Mouse (Mus musculus) ES-Bruce4 (cell line): ENCODE data around the gene Pyroxd1. TPM values are rescaled to one million over a fixed set of nuclear protein-coding genes. Genes with fewer than 3 reads are reported as not detected.

ENCODE experiments used
- H3K27ac ChIP-seq: 2 replicates; pipeline ENCODE4 v1.5.1; 2012; ENCODE audit warnings: low read length, inconsistent platforms; ENCODE audit not compliant: insufficient read depth
- H3K27me3 ChIP-seq: 2 replicates; pipeline ENCODE4 v1.6.1; 2012; ENCODE audit warnings: mild to moderate bottlenecking, low read length, inconsistent platforms; ENCODE audit not compliant: control insufficient read depth, poor library complexity, insufficient read depth, severe bottlenecking
- H3K36me3 ChIP-seq: 2 replicates; pipeline ENCODE4 v1.6.1; 2012; ENCODE audit warnings: inconsistent platforms, mild to moderate bottlenecking, low read length, moderate library complexity; ENCODE audit not compliant: control insufficient read depth, poor library complexity, insufficient read depth, severe bottlenecking
- H3K4me1 ChIP-seq: one replicate; pipeline ENCODE4 v1.8.1; 2011; ENCODE audit warnings: low read length; ENCODE audit not compliant: control insufficient read depth, insufficient read depth
- H3K4me3 ChIP-seq: 2 replicates; pipeline ENCODE4 v1.5.1; 2011; ENCODE audit warnings: low read depth, mild to moderate bottlenecking, low read length
- H3K9ac ChIP-seq: 2 replicates; pipeline ENCODE4 v1.6.1; 2012; ENCODE audit warnings: low read depth, mild to moderate bottlenecking, inconsistent platforms; ENCODE audit not compliant: poor library complexity, severe bottlenecking
- H3K9me3 ChIP-seq: replicated peaks from 2 replicates; pipeline ENCODE4 v1.6.1; 2012; ENCODE audit warnings: mild to moderate bottlenecking, low read length, inconsistent platforms; ENCODE audit not compliant: control insufficient read depth, poor library complexity, insufficient read depth, severe bottlenecking
- CTCF ChIP-seq: IDR thresholded peaks from one replicate; pipeline ENCODE4 v1.8.1; 2011; ENCODE audit warnings: low read depth, low read length
- EP300 ChIP-seq: IDR thresholded peaks from 2 replicates; pipeline ENCODE4 v1.6.1; 2011; ENCODE audit warnings: low read depth, low read length; ENCODE audit not compliant: insufficient read depth
- POLR2A ChIP-seq: IDR thresholded peaks from one replicate; pipeline ENCODE4 v1.8.1; 2011; ENCODE audit warnings: low read length; ENCODE audit not compliant: insufficient read depth
- polyA plus RNA-seq: library from polyadenylated mRNA; stranded (reverse); fragments of >200 nt; gene quantifications from 2 replicates; pipeline ENCODE4 v1.2.4, GENCODE M21; 2011; ENCODE audit warnings: low read depth; ENCODE audit not compliant: missing spikeins, insufficient read depth, insufficient read length

Gene Pyroxd1
- polyA plus RNA-seq, 1 experiment = 9.9 TPM

DNA sequence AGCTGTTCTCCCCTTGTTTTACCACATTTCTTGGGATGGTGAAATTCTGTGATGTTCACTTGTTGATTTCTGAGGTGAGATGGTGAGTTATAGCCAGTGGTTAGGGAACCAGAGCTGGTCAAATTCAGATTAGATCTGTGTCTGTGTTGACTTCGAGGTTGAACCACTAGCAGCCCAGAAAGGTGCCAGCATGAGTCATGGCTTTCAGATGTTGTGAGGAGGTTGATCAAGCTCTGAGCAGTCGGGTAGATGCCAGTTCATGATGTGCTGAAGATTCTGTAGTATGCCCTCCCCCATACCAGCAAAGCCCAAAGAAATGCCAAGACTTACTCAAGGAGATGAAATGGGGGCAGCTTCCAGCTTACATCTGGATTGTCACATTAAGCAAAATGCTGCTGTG lies 43.6 kb downstream of the Pyroxd1 start:
- no peak overlapping the region for H3K4me3 ChIP-seq
- TF ChIP-seq CTCF = no peak
- no peak for TF ChIP-seq EP300
- no peak for TF ChIP-seq POLR2A
- H3K9me3 ChIP-seq = no peaks in the 10 kb centered on the region
- peaks cover 11% of the 10 kb centered on the region; the same call in 1 of the 2 replicates for H3K36me3 ChIP-seq
- H3K9ac ChIP-seq = no peak overlapping the region
- no peaks in the 10 kb centered on the region for H3K4me1 ChIP-seq
- H3K27ac ChIP-seq = no peak overlapping the region
- no peaks in the 10 kb centered on the region for H3K27me3 ChIP-seq

DNA sequence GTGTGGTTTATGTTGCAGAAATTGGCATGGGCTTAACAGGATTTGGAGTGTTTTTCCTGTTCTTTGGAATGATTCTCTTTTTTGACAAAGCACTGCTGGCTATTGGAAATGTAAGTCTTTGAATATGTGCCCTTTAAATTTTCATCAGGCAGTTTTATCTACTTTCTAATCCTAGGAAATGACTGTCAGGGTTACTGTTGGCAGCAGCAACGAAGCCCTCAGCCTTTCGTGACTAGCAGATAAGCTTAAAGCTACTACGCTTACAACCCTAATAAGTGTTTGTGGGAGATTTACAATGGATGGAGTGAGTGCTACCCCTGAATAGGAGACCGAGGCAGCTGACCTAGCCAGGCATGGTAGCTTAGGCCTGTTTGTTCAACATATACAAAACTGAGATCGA lies 46.9 kb downstream of the Pyroxd1 start:
- no peaks in the 10 kb centered on the region for H3K4me1 ChIP-seq
- no peaks in the 10 kb centered on the region for H3K27me3 ChIP-seq
- TF ChIP-seq EP300 = no peak
- no peak for TF ChIP-seq CTCF
- no peaks in the 10 kb centered on the region for H3K9me3 ChIP-seq
- no peak overlapping the region for H3K4me3 ChIP-seq
- peaks cover 31% of the 10 kb centered on the region for H3K36me3 ChIP-seq
- H3K27ac ChIP-seq = no peak overlapping the region
- no peak overlapping the region for H3K9ac ChIP-seq

DNA sequence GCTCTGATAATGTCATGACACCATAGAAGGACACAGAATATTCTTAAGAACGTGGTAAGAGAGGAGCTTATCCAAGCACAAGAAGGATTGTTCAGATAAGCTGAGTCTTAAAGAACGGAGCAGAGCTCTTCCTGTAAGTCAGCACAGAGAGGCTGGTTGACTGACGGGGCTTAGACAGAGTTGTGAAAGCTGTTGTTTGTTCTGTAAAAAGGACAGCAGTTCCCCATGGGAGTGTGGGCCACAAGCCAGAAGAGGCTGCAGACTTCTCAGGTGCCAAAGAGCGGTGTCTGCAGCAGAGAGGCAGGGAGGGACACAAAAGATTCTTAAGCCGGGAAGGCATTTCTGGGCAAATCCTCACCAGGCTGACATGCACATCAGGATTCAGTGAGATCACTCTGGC lies 49.2 kb downstream of the Pyroxd1 start:
- Histone ChIP-seq H3K9me3 (no peaks in the 10 kb centered on the region), H3K36me3 (peaks cover 31% of the 10 kb centered on the region)
- TF ChIP-seq EP300 (no peak), POLR2A (no peak), CTCF (no peak)

DNA sequence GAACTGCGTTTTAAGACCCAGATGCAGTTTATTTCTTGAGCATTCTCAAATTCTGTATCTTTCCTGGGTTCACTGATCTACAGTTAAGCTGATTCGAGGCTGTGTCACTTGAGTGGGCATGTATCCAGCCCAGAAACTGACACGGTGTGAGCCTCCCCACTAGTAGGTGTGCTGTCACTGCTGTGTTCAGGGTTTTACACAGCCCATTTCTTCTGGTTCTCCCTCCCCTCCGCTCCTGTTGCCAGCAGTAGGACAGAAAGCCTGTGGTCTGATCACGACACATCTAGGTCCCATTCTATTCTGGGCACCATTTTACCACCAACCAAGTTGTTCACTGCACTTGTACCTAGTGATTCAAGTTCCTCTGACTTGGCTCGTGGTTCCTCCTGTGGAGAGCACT lies 50.3 kb downstream of the Pyroxd1 start:
- peaks cover 34% of the 10 kb centered on the region for H3K36me3 ChIP-seq

More for the DNA sequence above, 49.2 kb downstream of the Pyroxd1 start:
- Histone ChIP-seq H3K9ac (no peak overlapping the region), H3K27me3 (no peaks in the 10 kb centered on the region), H3K4me3 (no peak overlapping the region), H3K27ac (no peak overlapping the region), H3K4me1 (no peaks in the 10 kb centered on the region)

DNA sequence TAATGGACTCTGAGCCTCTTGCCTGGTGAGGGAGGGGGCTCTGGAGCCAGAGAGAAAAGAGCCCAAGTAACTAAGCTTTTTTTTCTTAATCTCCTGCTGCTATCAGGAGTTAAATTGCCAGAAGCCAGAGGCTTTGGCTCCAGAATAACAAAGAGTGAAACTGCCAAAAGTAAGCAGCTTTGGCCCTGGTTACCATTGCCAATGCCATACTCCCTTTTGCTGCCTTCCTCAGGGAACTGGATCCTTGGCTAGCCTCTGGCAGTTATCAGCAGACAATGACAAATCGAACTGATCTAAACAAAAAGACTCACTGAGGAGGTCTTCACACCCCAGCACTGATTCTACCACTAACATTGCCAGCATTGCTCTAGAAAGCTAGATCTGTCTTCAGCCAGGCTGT lies 65.7 kb downstream of the Pyroxd1 start:
- Histone ChIP-seq H3K4me3 (no peak overlapping the region), H3K9me3 (no peaks in the 10 kb centered on the region), H3K9ac (no peak overlapping the region), H3K4me1 (no peaks in the 10 kb centered on the region), H3K36me3 (no peaks in the 10 kb centered on the region), H3K27ac (no peak overlapping the region), H3K27me3 (no peaks in the 10 kb centered on the region)
- TF ChIP-seq EP300 (no peak), CTCF (no peak), POLR2A (no peak)

More for the DNA sequence above, 50.3 kb downstream of the Pyroxd1 start:
- H3K4me3 ChIP-seq = no peak overlapping the region
- no peaks in the 10 kb centered on the region for H3K9me3 ChIP-seq
- H3K9ac ChIP-seq = no peak overlapping the region
- H3K27ac ChIP-seq = no peak overlapping the region
- TF ChIP-seq EP300 (no peak), CTCF (no peak), POLR2A (no peak)
- no peaks in the 10 kb centered on the region for H3K4me1 ChIP-seq
- H3K27me3 ChIP-seq = no peaks in the 10 kb centered on the region

Other genes starting within 250 kb of the Pyroxd1 start
- gene Slco1a6, start 137.1 kb upstream of the Pyroxd1 start, polyA plus RNA-seq = not detected in 2 replicates
- not detected in 2 replicates for gene Iapp, start 47.2 kb upstream of the Pyroxd1 start, polyA plus RNA-seq
- not detected in 2 replicates for gene Slco1a5, start 22.7 kb upstream of the Pyroxd1 start, polyA plus RNA-seq
- gene Recql, start 41.4 kb downstream of the Pyroxd1 start, polyA plus RNA-seq = 55.0 and 55.6 TPM in 2 replicates
- gene Golt1b, start 41.6 kb downstream of the Pyroxd1 start, polyA plus RNA-seq = 61.4 and 68.0 TPM in 2 replicates
- gene Spx, start 67.8 kb downstream of the Pyroxd1 start, polyA plus RNA-seq = 0.47 TPM in 1 of 2 replicates, not detected in the other
- gene Gys2, start 127.5 kb downstream of the Pyroxd1 start, polyA plus RNA-seq = not detected in 2 replicates
- gene Ldhb, start 162.3 kb downstream of the Pyroxd1 start, polyA plus RNA-seq = 661 and 669 TPM in 2 replicates
- gene Kcnj8, start 226.0 kb downstream of the Pyroxd1 start, polyA plus RNA-seq = not detected in 2 replicates